Mouse (Mus musculus) kidney, adult 2 months (tissue): ENCODE data around the gene Olfr910.

ENCODE experiments used
- CTCF ChIP-seq: fragments of 200-500 bp; conservative IDR thresholded peaks from 2 replicates; pipeline ENCODE4 v1.5.1; 2011; ENCODE audit warnings: low read depth, mild to moderate bottlenecking, control low read depth, low read length, moderate library complexity, mixed read lengths; ENCODE audit not compliant: insufficient read depth, insufficient read length
- POLR2A ChIP-seq: fragments of 200-500 bp; IDR thresholded peaks from one replicate; pipeline ENCODE4 v1.6.1; 2011; ENCODE audit warnings: low read depth, low read length, control low read depth

GRCm38 (mm10) chr9:38579878-38580277 is 42.2 kb downstream of the Olfr910 start, which contains the start of gene Olfr912:
- TF ChIP-seq CTCF (no peak), POLR2A (no peak)
